Mouse (Mus musculus) ES-E14 (cell line): ENCODE measurements at regions not wholly inside any gene's neighbourhood (a gene's known extent, or its start where the extent isn't known, plus 50 kb on each side); places are given as distances from the start of the nearest gene placed in this dataset.

Source experiments
- DNase-seq: peaks from one replicate; pipeline ENCODE4 v3.0.0-alpha.2; 2013; ENCODE audit warnings: low read depth, low spot score
- H3K27ac ChIP-seq: 2 replicates; pipeline ENCODE4 v1.5.1; 2012; ENCODE audit warnings: low read depth, mild to moderate bottlenecking, low read length, moderate library complexity, mixed read lengths; ENCODE audit not compliant: poor library complexity, insufficient read depth, severe bottlenecking
- H3K36me3 ChIP-seq: 2 replicates; pipeline ENCODE4 v1.6.1; 2012; ENCODE audit warnings: mild to moderate bottlenecking, low read length, moderate library complexity, mixed read lengths; ENCODE audit not compliant: control insufficient read depth, poor library complexity, insufficient read depth, severe bottlenecking
- H3K4me1 ChIP-seq, 2 experiments: fragments of 150-350 bp in 1 of 2; sonication (generic) in 1 of 2; 2 replicates each; pipeline ENCODE4 v1.6.1; 2012; ENCODE audit warnings: low read length in 2 of 2, mild to moderate bottlenecking in 1 of 2, mixed read lengths in 1 of 2; ENCODE audit not compliant: control insufficient read depth in 2 of 2, insufficient read depth in 2 of 2, poor library complexity in 1 of 2
- H3K4me3 ChIP-seq, 2 experiments: fragments of 150-350 bp in 1 of 2; sonication (generic) in 1 of 2; 2 replicates each; pipeline ENCODE4 v1.5.1; 2012; ENCODE audit warnings: low read length in 2 of 2, low read depth in 1 of 2, mild to moderate bottlenecking in 1 of 2, mixed read lengths in 1 of 2; ENCODE audit not compliant: insufficient read depth in 1 of 2, poor library complexity in 1 of 2, severe bottlenecking in 1 of 2
- H3K9ac ChIP-seq: 2 replicates; pipeline ENCODE4 v1.6.1; 2012; ENCODE audit warnings: low read depth, mild to moderate bottlenecking, low read length, mixed read lengths; ENCODE audit not compliant: poor library complexity, insufficient read depth, severe bottlenecking
- H3K9me3 ChIP-seq: fragments of 150-350 bp; sonication (generic); 2 replicates; pipeline ENCODE4 v1.6.1; 2012; ENCODE audit warnings: low read depth, mild to moderate bottlenecking, low read length; ENCODE audit not compliant: control insufficient read depth, insufficient read depth
- CHD2 ChIP-seq: IDR thresholded peaks from 2 replicates; pipeline ENCODE4 v1.6.1; 2014; ENCODE audit warnings: mild to moderate bottlenecking, low read depth, low read length, inconsistent platforms
- HCFC1 ChIP-seq: IDR thresholded peaks from 2 replicates; pipeline ENCODE4 v1.6.1; 2012; ENCODE audit warnings: low read length, inconsistent platforms, borderline replicate concordance; ENCODE audit not compliant: insufficient read depth
- MAFK ChIP-seq: IDR thresholded peaks from 2 replicates; pipeline ENCODE4 v1.6.1; 2014; ENCODE audit warnings: mild to moderate bottlenecking, low read depth, low read length, inconsistent platforms; ENCODE audit not compliant: insufficient read depth
- ZC3H11A ChIP-seq: IDR thresholded peaks from 2 replicates; pipeline ENCODE4 v1.6.1; 2012; ENCODE audit warnings: low read depth, mild to moderate bottlenecking, inconsistent platforms, low read length, borderline replicate concordance
- ZNF384 ChIP-seq: IDR thresholded peaks from 2 replicates; pipeline ENCODE4 v1.6.1; 2012; ENCODE audit warnings: low read depth, low read length, inconsistent platforms
- in situ Hi-C, 2 experiments: fragments of 600-800 bp; cut with MboI; formaldehyde crosslinking; loops; one replicate each; pipeline ENCODE4 v1.15.1; 2025; ENCODE audit warnings: low sequenced_read_pairs in 2 of 2, inconsistent platforms in 1 of 2; ENCODE audit not compliant: unreplicated experiment in 2 of 2

DNA sequence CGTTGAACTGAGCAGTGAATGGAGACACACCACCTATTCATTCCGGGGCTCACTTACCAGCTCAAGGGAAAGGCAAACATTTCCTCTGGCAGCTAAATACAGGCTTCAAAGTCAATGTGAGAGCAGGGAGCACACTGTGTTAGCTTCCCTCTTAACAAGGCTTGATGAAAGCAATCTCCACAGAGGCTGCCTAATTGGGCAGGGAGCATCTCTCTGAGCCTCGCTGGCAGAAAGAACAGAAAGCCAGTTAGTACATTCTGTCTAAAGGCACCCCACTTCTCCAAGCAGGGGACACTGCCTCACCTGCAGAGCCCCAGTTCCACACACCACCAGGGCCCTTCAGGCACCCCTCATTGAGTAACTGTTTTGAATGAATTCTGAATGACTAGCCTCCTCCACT lies 488.8 kb upstream of the Jmjd1c start:
- Histone ChIP-seq H3K9ac (no peak overlapping the region), H3K27ac (no peak overlapping the region), H3K36me3 (no peaks in the 10 kb centered on the region), H3K4me1 (no peaks in the 10 kb centered on the region), H3K9me3 (no peaks in the 10 kb centered on the region), H3K4me3 (no peak overlapping the region)
- no peak for TF ChIP-seq CHD2
- TF ChIP-seq ZNF384, result no peak
- no peak for TF ChIP-seq MAFK
- no peak for TF ChIP-seq HCFC1
- TF ChIP-seq ZC3H11A, result no peak
- in situ Hi-C loops, result no loop called here
- DNase-seq, result no peak

DNA sequence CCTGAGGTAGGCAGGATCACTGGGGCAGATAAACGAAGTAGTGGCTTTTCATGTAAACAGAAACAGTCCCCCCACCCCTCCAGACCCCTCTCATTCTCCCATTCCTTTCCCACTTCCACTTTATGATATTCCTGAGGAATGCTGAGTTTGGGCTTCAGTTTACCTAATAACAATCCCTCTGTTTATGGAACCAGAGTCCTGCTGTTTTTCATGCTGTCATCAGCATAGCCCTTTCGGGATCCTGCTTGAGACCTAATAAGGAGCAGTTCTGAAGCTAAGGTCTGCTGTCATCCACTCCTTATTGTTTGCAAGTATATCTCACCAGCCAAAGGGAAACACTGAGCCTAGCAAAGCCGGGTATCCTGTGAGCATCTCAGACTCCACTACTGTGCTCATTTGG lies 479.6 kb upstream of the Jmjd1c start:
- Histone ChIP-seq H3K9ac (no peak overlapping the region), H3K4me3 (no peak overlapping the region), H3K9me3 (no peaks in the 10 kb centered on the region), H3K36me3 (no peaks in the 10 kb centered on the region), H3K27ac (no peak overlapping the region), H3K4me1 (no peaks in the 10 kb centered on the region)
- in situ Hi-C loops, result no loop called here
- no peak for DNase-seq
- no peak for TF ChIP-seq MAFK
- no peak for TF ChIP-seq HCFC1
- no peak for TF ChIP-seq ZC3H11A
- no peak for TF ChIP-seq ZNF384
- TF ChIP-seq CHD2, result no peak

DNA sequence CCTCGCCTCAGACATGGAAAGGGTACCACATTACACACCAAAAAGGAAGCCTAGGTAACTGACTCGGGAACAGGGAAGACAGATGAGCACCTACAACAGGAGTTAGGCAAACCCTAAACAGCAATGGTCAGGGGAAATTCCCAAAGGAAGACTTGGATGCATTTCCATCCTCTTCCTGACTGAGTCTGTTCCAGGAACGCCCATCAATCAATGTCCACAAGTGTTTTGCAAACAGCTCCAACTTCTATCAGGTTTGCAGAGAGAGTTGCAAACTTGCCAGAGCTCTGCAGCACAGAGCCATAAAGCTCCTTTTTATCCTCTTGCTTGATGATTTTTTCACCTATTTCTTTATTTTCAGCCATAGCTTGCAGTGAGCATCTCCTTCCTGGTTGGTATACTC lies 464.9 kb upstream of the Jmjd1c start:
- TF ChIP-seq CHD2 (no peak), ZNF384 (no peak), ZC3H11A (no peak), MAFK (no peak), HCFC1 (no peak)
- no peaks in the 10 kb centered on the region for H3K9me3 ChIP-seq
- no peak overlapping the region for H3K27ac ChIP-seq
- in situ Hi-C loops, result no loop called here
- no peak overlapping the region for H3K9ac ChIP-seq
- H3K36me3 ChIP-seq, result no peaks in the 10 kb centered on the region
- no peaks in the 10 kb centered on the region for H3K4me1 ChIP-seq
- no peak overlapping the region for H3K4me3 ChIP-seq
- no peak for DNase-seq

DNA sequence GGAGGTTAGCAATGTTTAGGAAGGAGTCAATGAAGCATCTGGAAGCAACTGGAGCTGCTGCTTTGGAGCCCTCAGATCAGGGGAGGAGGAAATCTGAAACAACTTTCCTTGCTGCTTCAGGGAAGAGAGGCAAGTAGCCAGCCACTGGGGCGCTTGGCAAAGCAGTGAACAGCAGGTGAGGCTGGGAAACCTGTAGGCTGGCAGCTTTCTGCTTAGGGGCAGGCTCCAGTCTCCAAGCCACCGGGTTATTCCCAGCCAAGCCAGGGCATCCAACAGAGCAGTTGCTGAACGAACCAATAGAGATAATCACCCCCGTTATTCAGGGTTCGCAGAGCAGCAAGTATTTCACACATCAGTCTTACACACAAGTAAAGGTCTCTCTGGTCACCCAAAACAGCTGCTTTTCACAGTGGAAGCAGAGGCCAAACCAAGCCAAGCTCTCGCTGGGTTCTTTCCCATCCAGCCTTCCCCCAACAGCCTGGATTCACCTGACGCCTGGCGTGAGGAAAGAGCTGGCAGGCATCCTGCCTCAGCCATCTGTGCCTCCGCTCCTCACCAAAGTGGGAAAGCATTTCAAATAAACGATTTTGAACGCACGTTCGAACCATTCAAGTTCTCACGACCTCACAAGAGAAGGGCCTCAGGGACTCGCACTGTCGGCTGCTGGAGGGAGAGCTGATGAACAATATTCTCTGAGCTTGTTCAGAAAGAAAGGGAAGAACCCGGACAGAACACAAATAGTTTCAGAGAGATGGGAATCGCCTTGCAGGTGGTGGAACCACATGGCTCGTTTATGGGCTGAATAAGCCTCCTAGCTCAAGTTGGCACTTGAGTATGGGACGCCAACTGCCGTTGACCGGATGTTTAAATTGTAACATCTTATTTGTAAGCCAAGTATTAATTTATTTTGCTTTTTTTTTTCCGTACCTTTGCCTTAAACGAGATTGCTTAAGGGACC lies 454.8 kb upstream of the Jmjd1c start:
- no peak for TF ChIP-seq MAFK
- no peak for TF ChIP-seq HCFC1
- TF ChIP-seq CHD2, result no peak
- TF ChIP-seq ZNF384, result no peak
- no peak for TF ChIP-seq ZC3H11A
- Histone ChIP-seq H3K9me3 (no peaks in the 10 kb centered on the region), H3K4me3 (no peak overlapping the region), H3K9ac (no peak overlapping the region), H3K36me3 (no peaks in the 10 kb centered on the region), H3K4me1 (no peaks in the 10 kb centered on the region), H3K27ac (no peak overlapping the region)
- no peak for DNase-seq
- in situ Hi-C loops, result no loop called here
